Mouse (Mus musculus) liver, embryonic 14.5 days (tissue): Measurements from ENCODE around the gene Olfr600.

Source experiments
- CTCF ChIP-seq: IDR thresholded peaks from 2 replicates; pipeline ENCODE4 v1.5.1; 2016; ENCODE audit warnings: antibody characterized with exemption, low read depth, control low read depth
- EP300 ChIP-seq: IDR thresholded peaks from 2 replicates; pipeline ENCODE4 v1.6.1; 2016; ENCODE audit warnings: antibody characterized with exemption, low read depth

DNA sequence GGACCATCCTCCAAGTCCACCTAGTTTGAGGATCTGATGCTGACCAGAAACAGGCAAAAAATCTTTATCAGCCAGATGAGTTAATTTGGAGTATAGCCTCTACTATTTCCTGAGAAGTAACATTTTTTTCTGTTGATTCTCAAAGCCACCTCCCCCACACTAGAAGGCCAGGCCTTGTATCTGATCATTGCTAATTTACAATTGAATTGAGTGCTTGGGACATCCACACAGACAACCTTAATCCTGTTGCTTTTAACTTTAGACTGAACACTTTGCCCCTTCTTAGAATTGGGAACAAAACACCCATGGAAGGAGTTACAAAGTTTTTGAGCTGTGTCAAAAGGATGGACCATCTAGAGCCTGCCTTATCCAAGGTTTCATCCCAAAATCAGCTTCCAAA lies 48.3 kb upstream of the Olfr600 start:
- no peak for TF ChIP-seq CTCF
- no peak for TF ChIP-seq EP300
